Mouse (Mus musculus): ENCODE measurements at regions not wholly inside any gene's neighbourhood (a gene's known extent, or its start where the extent isn't known, plus 50 kb on each side); places are given as distances from the start of the nearest gene placed in this dataset.

DNA sequence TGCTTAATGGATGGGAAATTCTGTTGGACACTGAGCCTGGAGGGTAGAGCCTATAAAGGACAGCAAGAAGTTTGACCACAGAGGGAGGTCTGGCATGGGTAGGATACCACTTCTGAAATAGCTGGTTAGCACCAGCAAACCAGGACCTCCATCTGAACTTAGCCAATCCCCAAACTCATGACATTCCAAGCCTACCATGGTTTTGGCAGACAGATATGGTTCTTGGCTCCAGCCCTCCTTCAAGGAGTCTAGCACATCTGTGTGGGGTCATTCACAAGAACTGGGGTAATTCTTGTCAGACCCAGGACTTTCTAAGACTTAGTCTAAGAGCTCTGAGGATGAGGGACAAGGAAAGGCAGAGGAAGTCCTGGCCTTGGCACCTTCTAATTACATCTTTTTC is 187.7 kb downstream of the Phlda1 start:
- DNase-seq (ENCODE audit: low spot score in 2 of 2), result no peak

GRCm38 (mm10) chr10:111694227-111695200 is 188.4 kb downstream of the Phlda1 start:
- no peak for DNase-seq (ENCODE audit: low spot score in 2 of 2)

DNA sequence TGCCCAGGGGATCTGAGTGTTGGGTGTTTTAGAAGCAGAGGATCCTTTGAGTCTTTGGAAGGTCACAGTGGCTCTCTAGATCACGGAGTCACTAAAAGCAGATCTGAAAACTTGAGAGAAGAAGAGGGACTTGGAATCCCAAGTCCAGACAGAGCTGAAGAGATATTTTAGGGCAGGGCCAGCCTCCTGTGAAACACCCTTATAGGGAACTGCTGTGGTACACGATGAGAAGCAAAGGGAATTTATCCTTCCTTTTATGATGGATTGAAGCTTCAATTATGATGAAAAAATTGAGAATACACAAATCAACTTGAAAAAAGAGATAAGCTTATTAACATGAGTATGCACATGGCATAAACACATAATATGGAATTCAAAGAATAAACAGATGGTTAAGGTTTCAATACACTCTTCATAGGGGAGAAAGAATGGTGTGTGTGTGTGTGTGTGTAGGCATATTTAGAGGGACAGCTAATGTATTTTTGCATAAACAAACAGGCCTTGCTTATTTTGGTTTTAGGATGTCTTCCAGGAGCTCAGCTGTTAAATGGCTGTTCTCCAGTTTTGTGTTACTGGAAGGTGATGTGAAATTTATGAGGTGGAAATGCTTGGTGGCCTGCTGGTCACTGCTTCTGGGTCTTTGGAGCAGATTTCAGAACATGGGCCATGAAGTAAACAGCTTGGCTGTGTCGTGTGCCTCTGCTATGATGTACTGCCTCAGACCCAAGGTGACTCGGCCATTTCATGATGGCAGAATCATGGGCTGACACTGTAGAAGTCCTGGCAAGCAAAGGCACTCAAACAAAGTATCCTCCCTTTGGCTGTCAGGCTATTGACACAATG is 190.1 kb downstream of the Phlda1 start:
- DNase-seq (ENCODE audit: low spot score in 2 of 2), result no peak

DNA sequence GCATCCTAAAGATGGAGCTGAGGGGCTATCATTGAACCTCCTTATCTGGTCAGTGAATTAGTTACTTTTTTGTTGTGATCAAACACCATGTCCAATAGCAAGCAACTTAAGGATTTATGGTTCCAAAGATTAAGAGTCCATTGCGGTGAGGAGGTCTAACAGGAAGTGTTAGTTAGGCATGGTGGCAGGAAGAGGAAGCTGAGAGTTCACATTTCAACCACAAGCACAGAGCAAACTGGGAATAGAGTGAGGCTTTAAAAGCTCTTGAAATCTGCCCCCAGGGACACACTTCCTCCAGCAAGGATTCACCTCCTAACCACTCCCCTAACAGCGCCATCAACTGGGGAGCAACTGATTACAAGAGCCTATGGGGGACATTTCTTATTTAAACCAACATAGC is 190.9 kb downstream of the Phlda1 start:
- DNase-seq (ENCODE audit: low spot score in 2 of 2), result no peak

GRCm38 (mm10) chr10:111699557-111700508 is 193.7 kb downstream of the Phlda1 start:
- peak in 1 of 2 experiments; percentile 33 for DNase-seq (ENCODE audit: low spot score in 2 of 2)

GRCm38 (mm10) chr10:111700570-111700969 is 194.5 kb downstream of the Phlda1 start:
- no peak for DNase-seq (ENCODE audit: low spot score in 2 of 2)

DNA sequence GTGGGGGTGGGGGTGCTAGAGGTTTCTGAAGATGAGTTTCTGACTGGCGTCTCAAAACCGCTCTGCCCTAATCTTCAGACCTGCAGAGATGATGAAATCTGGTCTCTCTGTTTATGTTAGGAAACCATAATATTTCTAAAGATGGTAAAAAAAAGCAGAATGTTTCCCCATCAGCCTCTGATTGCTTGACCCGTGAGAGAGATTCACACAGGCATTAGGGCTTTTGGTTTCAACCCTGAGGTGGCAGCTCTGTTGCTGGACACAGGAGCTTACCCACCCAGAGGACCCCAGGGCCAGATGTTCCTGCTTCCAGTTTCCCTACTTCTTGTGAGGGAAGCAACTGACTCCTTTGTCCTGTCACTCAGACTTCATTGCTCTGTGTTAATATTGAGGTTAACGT is 195.1 kb downstream of the Phlda1 start:
- DNase-seq (ENCODE audit: low spot score in 2 of 2), result no peak

DNA sequence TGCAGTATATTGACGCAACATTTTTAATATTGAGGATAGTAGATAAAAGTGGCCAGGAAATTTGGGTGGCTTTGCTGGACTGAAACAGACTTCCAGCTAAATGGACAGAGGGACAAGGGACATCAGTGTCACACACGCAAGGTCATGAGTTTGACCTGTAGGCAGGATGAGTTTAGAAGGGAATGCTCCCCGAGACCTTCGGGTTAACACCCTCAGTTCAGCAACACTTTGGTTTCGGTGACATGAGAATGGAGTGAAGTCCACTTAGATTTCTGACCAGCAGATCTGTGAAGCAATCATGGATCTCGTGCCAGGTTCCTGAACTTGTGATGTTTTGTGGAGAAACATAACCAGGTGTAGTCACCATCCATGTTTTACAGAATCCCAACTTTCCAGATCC is 196.3 kb downstream of the Phlda1 start:
- DNase-seq (ENCODE audit: low spot score in 2 of 2), result no peak

DNA sequence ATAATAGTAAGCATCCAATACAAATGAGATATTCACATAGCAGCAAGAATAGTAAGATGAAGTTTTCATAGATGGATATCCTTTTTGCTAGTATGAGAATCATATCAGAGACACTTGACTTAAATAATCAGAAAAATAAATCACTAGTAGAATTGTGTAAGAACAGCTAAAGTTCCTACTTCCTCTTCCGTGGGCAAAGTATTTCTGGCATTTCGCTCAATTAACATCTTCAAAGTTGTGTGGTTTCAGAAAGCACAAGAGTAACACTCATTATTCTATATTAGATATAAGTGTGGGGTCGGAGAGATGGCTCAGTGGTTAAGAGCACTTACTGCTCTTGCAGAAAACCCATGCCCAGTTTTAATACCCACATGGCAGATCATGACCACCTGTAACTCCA is 197.4 kb downstream of the Phlda1 start:
- DNase-seq (ENCODE audit: low spot score in 2 of 2), result no peak

DNA sequence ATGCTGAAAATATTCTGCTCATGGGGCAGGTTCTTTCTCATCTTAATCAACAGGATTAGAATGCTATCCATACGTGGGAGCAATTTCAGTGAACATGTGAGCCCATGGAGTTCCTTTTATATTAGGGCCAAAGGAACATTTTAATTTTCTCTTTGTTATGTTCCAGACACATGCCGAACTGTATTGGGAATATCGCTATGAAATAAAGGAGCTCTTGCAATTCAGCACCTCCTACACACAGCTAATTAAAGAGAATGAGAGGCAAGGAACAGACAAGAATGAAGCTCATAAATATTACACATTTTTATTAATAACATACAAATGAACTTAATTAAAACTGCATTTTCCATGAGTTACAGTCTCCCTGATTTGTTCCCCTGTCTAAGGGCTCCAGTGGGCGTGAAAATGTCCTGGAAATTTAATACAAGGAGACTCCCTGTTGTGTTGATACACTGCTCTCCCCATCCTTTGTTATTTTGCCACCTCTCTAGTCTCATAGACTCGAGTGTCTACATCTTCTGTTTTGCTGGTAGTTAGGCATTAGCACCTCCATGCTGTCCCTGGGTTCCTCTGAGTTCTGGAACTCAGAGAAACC is 205.5 kb downstream of the Phlda1 start:
- DNase-seq (ENCODE audit: low spot score in 2 of 2), result no peak

- no peak for DNase-seq (ENCODE audit: low spot score in 2 of 2)
These were observed 206.9 kb downstream of the Phlda1 start for GRCm38 (mm10) chr10:111712991-111713390.

DNA sequence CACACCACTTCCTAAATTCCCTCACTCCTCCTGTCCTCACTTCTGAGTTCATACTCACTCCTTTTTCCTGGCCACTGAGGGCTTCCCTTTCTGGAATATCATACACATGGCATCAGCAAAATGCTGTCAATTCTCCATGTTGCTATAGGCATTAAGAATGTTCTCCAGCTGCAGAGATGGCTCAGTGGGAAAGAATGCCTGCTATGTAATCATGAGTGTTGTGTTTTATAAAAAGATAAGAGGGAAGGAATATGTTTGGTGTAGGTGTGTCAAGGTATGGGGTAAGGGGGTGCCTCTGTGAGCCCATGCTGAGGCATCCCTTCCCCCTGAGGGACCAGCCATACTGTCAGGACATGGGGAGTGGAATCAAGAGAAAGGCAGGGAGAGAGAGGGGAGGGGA is 207.6 kb downstream of the Phlda1 start:
- DNase-seq (ENCODE audit: low spot score in 2 of 2), result no peak

GRCm38 (mm10) chr10:111715172-111715571 is 209.1 kb downstream of the Phlda1 start:
- DNase-seq (ENCODE audit: low spot score in 2 of 2), result no peak

DNA sequence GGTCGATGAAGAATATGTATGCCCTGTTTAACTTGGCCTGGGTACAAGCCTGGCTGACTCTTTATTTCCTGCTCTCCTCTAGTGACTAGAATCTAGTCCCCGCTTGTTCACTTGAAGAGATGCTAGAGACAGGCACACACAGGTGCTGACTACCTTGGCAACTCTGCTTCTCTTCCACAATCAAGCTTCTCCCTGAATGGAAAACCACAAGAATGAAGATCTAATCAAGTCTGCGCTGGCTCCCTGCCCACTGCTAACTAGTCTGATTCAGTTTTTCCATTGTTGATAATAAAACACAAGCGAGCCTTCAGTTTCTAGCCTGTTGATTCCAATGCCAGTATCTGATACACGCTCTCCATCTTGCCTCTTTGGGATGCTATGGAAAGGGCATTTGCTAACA is 213.5 kb downstream of the Phlda1 start:
- peak in 1 of 2 experiments; percentile 45 for DNase-seq (ENCODE audit: low spot score in 2 of 2)

GRCm38 (mm10) chr10:111721068-111721467 is 215.0 kb downstream of the Phlda1 start:
- DNase-seq (ENCODE audit: low spot score in 2 of 2), result peak in 1 of 2 experiments; percentile 2

GRCm38 (mm10) chr10:111723885-111724284 is 217.8 kb downstream of the Phlda1 start:
- no peak for DNase-seq (ENCODE audit: low spot score in 2 of 2)

DNA sequence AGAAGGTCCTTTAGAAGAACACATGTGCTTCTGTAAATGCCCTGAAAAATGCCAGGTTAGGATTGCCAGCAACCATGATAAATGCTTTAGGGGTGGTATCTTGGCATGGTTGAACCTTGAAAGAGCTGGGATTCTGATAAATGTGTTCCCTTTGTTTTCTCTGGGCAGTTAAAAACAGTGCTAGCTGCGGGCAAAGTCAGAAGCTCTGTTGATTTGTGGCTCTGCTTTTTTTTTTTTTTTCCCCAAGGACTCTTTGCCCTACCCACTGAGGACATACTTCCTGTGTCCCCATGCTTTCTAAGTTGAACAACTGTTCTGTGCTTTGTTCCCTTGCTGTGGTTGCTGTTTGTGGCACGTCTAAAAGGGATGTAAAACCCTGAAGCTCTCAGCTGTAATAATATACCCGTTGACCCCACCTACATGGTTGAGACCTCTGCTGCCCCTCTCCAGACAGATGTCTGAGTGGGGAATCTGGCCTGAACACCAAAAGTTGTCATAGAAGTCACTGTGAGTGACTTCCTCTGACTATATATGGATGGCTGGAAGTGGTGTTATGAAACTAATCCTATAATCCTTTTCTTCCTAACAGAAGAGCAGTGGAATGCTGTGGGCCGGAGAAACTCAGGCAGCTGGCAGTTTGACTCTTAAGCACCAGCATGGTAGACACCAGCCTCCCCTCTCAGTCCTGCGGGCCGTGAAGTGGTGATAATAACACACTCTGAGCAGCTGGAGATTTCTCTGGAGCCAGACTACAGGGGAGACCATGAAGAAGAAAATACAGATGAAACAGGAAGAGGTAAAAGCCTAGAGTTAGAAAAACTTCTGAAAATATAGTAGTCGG is 218.7 kb downstream of the Phlda1 start:
- no peak for DNase-seq (ENCODE audit: low spot score in 2 of 2)

DNA sequence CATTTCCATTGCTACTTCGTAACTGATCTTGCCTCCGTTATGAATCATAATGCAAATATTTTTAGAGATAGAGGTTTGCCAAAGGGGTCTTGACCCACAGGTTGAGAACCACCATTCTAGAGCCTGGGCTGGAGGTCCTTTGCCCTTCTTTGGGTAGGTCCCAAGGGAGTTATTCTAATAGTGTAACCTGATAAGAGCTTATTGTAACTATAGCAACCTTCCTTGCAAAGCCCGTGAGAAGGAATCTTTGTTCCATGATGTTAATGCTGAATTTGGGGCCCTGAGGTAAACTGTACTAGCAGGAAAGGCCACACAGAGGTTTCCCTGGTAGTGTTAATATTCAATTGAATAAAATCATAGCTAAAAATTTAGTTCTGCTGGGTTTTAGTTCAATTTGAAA is 229.9 kb downstream of the Phlda1 start:
- no peak for DNase-seq (ENCODE audit: low spot score in 2 of 2)

GRCm38 (mm10) chr10:111739471-111740138 is 232.9 kb upstream of the Krr1 start:
- no peak for DNase-seq (ENCODE audit: low spot score in 2 of 2)
